Mouse (Mus musculus) embryonic facial prominence, embryonic 10.5 days (tissue): ENCODE results near the gene Slc4a5. TPM values are rescaled to one million over a fixed set of nuclear protein-coding genes. Genes with fewer than 3 reads are reported as not detected.

ENCODE experiments used
- DNase-seq: peaks from one replicate; pipeline ENCODE4 v3.0.0-alpha.2; 2017; ENCODE audit warnings: low spot score
- H3K27ac ChIP-seq: fragments of 300-500 bp; sonication (generic); replicated peaks from 2 replicates; pipeline ENCODE4 v1.5.1; 2016; ENCODE audit warnings: mild to moderate bottlenecking
- H3K27me3 ChIP-seq: fragments of 300-500 bp; sonication (generic); replicated peaks from 2 replicates; pipeline ENCODE4 v1.6.1; 2016; ENCODE audit warnings: low read depth, mild to moderate bottlenecking; ENCODE audit not compliant: poor library complexity, severe bottlenecking
- H3K36me3 ChIP-seq: fragments of 300-500 bp; sonication (generic); replicated peaks from 2 replicates; pipeline ENCODE4 v1.6.1; 2016; ENCODE audit warnings: mild to moderate bottlenecking, moderate library complexity
- H3K4me1 ChIP-seq: fragments of 300-500 bp; sonication (generic); 2 replicates; pipeline ENCODE4 v1.6.1; 2016
- H3K4me3 ChIP-seq: fragments of 300-500 bp; sonication (generic); 2 replicates; pipeline ENCODE4 v1.5.1; 2016; ENCODE audit warnings: mild to moderate bottlenecking, moderate library complexity
- H3K9me3 ChIP-seq: fragments of 300-500 bp; sonication (generic); 2 replicates; pipeline ENCODE4 v1.6.1; 2016; ENCODE audit warnings: mild to moderate bottlenecking
- WGBS: fragments of 180-500 bp; shearing (Covaris S2); methylation state at CpG from one replicate; pipeline ENCODE4 v1.1.7; 2016; 5-methylcytosine and 5-hydroxymethylcytosine counted together
- polyA plus RNA-seq: library from polyadenylated mRNA; unstranded; fragments of >200 nt; fragmentation: Nextera tagmentation; extraction: Ambion mirVana; gene quantifications from 2 replicates; pipeline ENCODE4 v1.2.1, GENCODE M21; 2016

Gene Slc4a5
- polyA plus RNA-seq, 1 experiment from 2014 or later, result 0.70 TPM

DNA sequence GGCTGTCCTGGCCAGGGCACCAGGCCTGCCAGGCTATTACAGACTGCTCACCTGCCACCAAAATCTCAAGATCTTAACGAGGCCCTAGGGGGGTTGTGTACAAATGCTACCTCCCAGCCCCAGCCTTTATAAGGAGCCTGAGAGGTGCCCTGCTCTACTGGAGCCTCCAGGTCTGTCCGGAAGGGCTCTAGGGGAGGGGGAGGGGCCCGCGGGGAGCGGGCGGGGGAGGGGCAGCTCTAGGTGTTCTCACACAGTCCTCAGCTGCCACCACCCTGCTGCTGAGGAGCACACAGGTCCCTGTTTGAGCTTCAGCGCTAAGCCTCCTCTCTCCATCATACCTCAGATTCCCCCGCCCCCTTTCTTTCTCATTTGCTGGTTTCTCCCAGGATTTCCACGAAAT, 17.5 kb downstream of the Slc4a5 start:
- WGBS, result under 1% methylated on average over 9 of the region's 9 CpGs
- H3K27me3 ChIP-seq, result peaks cover 97% of the 10 kb centered on the region
- 0 out of 2 replicates have a peak overlapping the region, but pooled peaks have one; percentile 8 for H3K27ac ChIP-seq
- peak; percentile 47 for DNase-seq
- H3K4me1 ChIP-seq, result peaks cover 49% of the 10 kb centered on the region
- no peaks in the 10 kb centered on the region for H3K9me3 ChIP-seq
- H3K4me3 ChIP-seq, result peak overlapping the region; percentile 46
- no peaks in the 10 kb centered on the region for H3K36me3 ChIP-seq

DNA sequence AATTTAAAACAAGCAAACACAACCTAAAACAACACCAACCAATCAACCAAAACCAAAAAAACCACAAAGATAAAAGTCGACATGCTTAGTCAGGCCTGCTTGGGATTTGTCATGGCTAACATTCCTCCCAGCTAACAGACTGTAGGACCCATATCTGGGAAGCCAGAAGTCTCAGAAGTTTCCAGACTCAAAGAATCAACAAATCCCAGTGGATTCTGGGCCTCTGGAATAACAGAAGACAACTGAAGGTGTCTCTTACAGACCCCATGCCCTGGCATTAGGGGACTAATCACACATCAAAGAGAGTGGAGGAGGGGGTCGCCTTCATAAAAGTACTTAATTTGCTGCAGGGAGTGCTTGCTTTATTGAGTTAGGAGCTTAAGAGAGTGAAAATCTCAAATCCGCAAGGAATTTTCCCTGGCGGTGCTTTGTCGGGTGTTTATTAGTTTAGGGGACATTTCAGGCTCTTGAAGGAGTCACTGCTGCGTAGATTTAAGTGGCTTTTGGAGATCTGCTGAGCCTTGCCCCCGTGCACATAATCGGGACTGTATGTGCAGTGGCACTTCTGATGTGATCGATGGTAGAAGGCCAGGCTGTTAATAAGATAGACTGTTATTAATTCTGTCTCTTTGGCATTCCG, 24.9 kb downstream of the Slc4a5 start:
- Histone ChIP-seq H3K4me3 (no peak overlapping the region), H3K9me3 (no peaks in the 10 kb centered on the region), H3K36me3 (no peaks in the 10 kb centered on the region), H3K27me3 (peaks cover 42% of the 10 kb centered on the region), H3K27ac (no peak overlapping the region), H3K4me1 (peaks cover 33% of the 10 kb centered on the region)
- DNase-seq, result no peak
- WGBS, result 46% methylated on average over 10 of the region's 10 CpGs

- H3K4me3 ChIP-seq, result no peak overlapping the region
- 90% methylated on average over 6 of the region's 6 CpGs for WGBS
- H3K9me3 ChIP-seq, result no peaks in the 10 kb centered on the region
- peaks cover 27% of the 10 kb centered on the region for H3K4me1 ChIP-seq
- H3K36me3 ChIP-seq, result no peaks in the 10 kb centered on the region
- no peak overlapping the region for H3K27ac ChIP-seq
- peaks cover 36% of the 10 kb centered on the region for H3K27me3 ChIP-seq
- DNase-seq, result no peak
Observed at GRCm38 (mm10) chr6:83245134-83245533, 25.5 kb downstream of the Slc4a5 start.

- Histone ChIP-seq H3K4me3 (no peak overlapping the region), H3K9me3 (no peaks in the 10 kb centered on the region), H3K36me3 (no peaks in the 10 kb centered on the region), H3K27me3 (peaks cover 28% of the 10 kb centered on the region), H3K4me1 (peaks cover 22% of the 10 kb centered on the region), H3K27ac (no peak overlapping the region)
- 88% methylated on average over 1 of the region's 1 CpGs for WGBS
- DNase-seq, result no peak
Observed at GRCm38 (mm10) chr6:83245997-83246396, 26.4 kb downstream of the Slc4a5 start.

- no peak overlapping the region for H3K27ac ChIP-seq
- 90% methylated on average over 4 of the region's 4 CpGs for WGBS
- H3K36me3 ChIP-seq, result no peaks in the 10 kb centered on the region
- H3K27me3 ChIP-seq, result peaks cover 20% of the 10 kb centered on the region
- H3K4me3 ChIP-seq, result no peak overlapping the region
- no peaks in the 10 kb centered on the region for H3K9me3 ChIP-seq
- no peak for DNase-seq
- H3K4me1 ChIP-seq, result peaks cover 21% of the 10 kb centered on the region
Observed at GRCm38 (mm10) chr6:83246750-83247149, 27.1 kb downstream of the Slc4a5 start.

GRCm38 (mm10) chr6:83247153-83247552, 27.5 kb downstream of the Slc4a5 start:
- Histone ChIP-seq H3K27me3 (peaks cover 19% of the 10 kb centered on the region), H3K4me1 (peaks cover 19% of the 10 kb centered on the region), H3K9me3 (no peaks in the 10 kb centered on the region), H3K4me3 (no peak overlapping the region), H3K36me3 (no peaks in the 10 kb centered on the region), H3K27ac (no peak overlapping the region)
- WGBS, result 95% methylated on average over 2 of the region's 2 CpGs
- DNase-seq, result no peak

GRCm38 (mm10) chr6:83254242-83254641, 34.6 kb downstream of the Slc4a5 start:
- H3K27me3 ChIP-seq, result no peaks in the 10 kb centered on the region
- H3K4me3 ChIP-seq, result no peak overlapping the region
- no peaks in the 10 kb centered on the region for H3K36me3 ChIP-seq
- DNase-seq, result no peak
- WGBS, result 65% methylated on average over 7 of the region's 7 CpGs
- no peaks in the 10 kb centered on the region for H3K9me3 ChIP-seq
- no peak overlapping the region for H3K27ac ChIP-seq
- H3K4me1 ChIP-seq, result no peaks in the 10 kb centered on the region; the same call in 1 of the 2 replicates

- no peaks in the 10 kb centered on the region for H3K36me3 ChIP-seq
- no peak overlapping the region for H3K4me3 ChIP-seq
- no peak for DNase-seq
- no peaks in the 10 kb centered on the region for H3K9me3 ChIP-seq
- no peaks in the 10 kb centered on the region for H3K27me3 ChIP-seq
- no peak overlapping the region for H3K27ac ChIP-seq
- peaks cover 15% of the 10 kb centered on the region; the same call in 1 of the 2 replicates for H3K4me1 ChIP-seq
- WGBS, result 90% methylated on average over 1 of the region's 1 CpGs
Observed at GRCm38 (mm10) chr6:83264516-83264915, 44.9 kb downstream of the Slc4a5 start.

- Histone ChIP-seq H3K27ac (no peak overlapping the region), H3K27me3 (no peaks in the 10 kb centered on the region), H3K4me3 (no peak overlapping the region), H3K9me3 (no peaks in the 10 kb centered on the region), H3K4me1 (peaks cover 15% of the 10 kb centered on the region; the same call in 1 of the 2 replicates), H3K36me3 (no peaks in the 10 kb centered on the region)
- DNase-seq, result no peak
Observed at GRCm38 (mm10) chr6:83265253-83265652, 45.6 kb downstream of the Slc4a5 start.

GRCm38 (mm10) chr6:83265653-83266052, 46.0 kb downstream of the Slc4a5 start:
- no peaks in the 10 kb centered on the region for H3K27me3 ChIP-seq
- DNase-seq, result no peak
- no peaks in the 10 kb centered on the region for H3K9me3 ChIP-seq
- H3K4me1 ChIP-seq, result peaks cover 15% of the 10 kb centered on the region; the same call in 1 of the 2 replicates
- no peak overlapping the region for H3K4me3 ChIP-seq
- WGBS, result 86% methylated on average over 4 of the region's 4 CpGs
- no peak overlapping the region for H3K27ac ChIP-seq
- no peaks in the 10 kb centered on the region for H3K36me3 ChIP-seq

DNA sequence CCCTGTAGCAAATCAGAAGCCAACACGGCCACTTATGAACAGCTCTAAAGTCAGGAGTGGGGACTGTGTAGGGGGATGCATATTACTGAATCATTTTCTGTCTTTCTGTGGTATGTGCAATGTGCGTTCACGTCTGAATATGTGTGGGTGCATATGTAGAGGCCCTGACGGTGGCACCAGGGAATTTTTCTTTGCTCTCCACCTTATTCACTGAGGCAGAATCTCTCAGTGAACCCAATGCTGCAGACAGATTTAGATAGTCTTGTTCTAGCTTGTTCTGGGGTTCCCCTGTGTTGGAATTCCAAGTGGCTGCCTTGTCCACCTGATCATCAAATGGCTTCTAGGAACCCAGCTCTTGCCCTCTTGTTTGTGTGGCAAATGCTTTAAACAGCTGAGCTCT, 48.0 kb downstream of the Slc4a5 start:
- Histone ChIP-seq H3K4me1 (peaks cover 15% of the 10 kb centered on the region; the same call in 1 of the 2 replicates), H3K9me3 (no peaks in the 10 kb centered on the region), H3K4me3 (peak overlapping the region; percentile 69), H3K36me3 (no peaks in the 10 kb centered on the region), H3K27me3 (no peaks in the 10 kb centered on the region), H3K27ac (peak overlapping the region; percentile 49; the same call in 1 of the 2 replicates)
- no peak for DNase-seq
- WGBS, result 72% methylated on average over 4 of the region's 4 CpGs

DNA sequence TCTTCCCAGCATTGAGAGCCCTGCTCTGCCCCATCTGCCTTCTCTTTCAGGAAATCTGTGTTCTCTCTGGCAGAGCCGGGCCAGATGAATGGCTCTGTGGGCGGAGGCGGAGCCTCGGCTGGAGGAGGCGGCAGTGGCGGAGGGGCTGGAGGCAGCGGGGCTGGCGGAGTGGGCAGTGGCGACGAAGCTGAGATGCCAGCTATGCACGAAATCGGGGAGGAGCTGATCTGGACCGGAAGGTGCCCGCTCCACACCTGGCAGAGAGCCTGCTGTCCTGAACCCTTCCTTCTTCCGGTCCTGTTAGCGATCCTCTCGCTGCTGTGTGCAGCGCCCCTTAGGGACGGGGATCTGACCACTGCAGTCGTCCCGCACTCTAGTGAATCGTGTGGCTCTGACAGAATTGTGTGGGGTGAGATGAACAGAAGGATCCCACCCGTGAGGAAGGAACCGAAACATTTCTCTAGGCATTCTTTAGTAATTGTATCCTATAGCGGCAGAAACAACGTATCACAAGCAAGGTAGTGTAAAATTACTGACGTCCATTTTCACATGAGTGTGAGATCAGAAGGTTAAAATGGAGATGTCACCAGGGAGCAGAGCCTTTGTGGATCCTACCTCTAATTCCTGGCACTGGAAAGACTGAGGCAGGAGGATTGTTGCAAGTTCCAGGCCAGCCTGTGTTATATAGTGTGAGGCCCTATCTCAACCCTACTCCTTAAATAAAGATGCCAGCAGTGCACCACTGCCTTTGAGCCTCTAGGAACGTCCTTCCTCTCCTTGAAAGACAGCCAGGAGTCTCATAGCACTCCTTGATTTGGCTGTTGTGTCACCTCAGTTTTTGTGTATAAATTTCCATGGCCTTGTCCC, 48.7 kb downstream of the Slc4a5 start:
- Histone ChIP-seq H3K27ac (peak overlapping the region; percentile 86), H3K4me3 (peak overlapping the region; percentile 69), H3K9me3 (no peaks in the 10 kb centered on the region), H3K27me3 (no peaks in the 10 kb centered on the region), H3K36me3 (no peaks in the 10 kb centered on the region), H3K4me1 (peaks cover 15% of the 10 kb centered on the region; the same call in 1 of the 2 replicates)
- peak; percentile 81 for DNase-seq
- WGBS, result 2% methylated on average over 28 of the region's 28 CpGs

DNA sequence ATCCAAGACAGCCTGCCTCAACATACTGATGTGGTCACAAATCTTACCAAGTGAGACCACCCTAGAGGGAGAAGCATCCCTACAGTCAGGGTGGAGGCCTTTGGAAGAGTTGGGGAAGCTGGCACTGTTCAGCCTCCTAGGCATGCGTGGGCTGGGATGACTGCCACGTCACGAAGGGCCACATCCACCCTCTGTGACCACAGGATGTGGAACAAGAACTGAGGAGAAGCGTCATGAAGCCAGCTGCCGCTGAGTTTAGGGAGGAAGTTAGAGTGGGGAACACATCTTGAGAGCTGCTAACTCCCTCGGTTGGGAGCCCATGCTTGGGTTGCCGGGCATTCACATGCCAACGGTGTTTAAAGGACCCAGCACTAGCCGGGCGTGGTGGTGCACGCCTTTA, 54.1 kb downstream of the Slc4a5 start:
- Histone ChIP-seq H3K4me1 (peaks cover 3% of the 10 kb centered on the region; the same call in 1 of the 2 replicates), H3K4me3 (no peak overlapping the region), H3K27me3 (0 out of 2 replicates have a peak, but pooled peaks cover 4% of the 10 kb centered on the region), H3K36me3 (no peaks in the 10 kb centered on the region), H3K9me3 (no peaks in the 10 kb centered on the region), H3K27ac (no peak overlapping the region)
- no peak for DNase-seq
- 91% methylated on average over 11 of the region's 11 CpGs for WGBS
